Mouse (Mus musculus) brain, adult 2 months (tissue): ENCODE measurements around the gene Med13.
"Not testable (repeated sequence)": the region's sequence is repeated elsewhere in the genome, so short reads cannot be mapped to it uniquely, and the experiment has no call there.

Experiments
- DNase-seq: peaks from one replicate; pipeline ENCODE4 v3.0.0; 2011; ENCODE audit warnings: low read depth, low spot score

The Med13 gene

GRCm38 (mm10) chr11:86380521-86381238 is 23.3 kb upstream of the Med13 start:
- peak; percentile 82 for DNase-seq

DNA sequence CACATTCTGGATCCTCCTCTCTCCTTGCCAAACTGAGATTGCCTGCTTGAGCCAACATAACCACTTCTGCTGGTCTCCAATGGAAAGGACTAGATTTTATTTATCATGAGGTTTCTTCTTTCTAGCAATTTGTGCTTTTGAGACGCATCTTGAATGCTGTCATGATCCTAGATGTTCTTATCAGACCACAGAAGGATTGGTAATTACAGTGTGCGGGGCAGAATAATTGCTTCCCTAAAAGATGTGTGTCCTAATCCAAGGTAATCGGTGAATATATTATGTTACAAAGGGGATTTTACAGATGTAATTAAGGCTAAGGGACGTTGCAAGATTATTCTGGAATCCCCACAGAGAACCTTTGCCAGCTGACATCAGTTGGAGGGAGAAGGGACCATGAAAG is 21.6 kb upstream of the Med13 start:
- no peak for DNase-seq

GRCm38 (mm10) chr11:86377841-86378240 is 20.4 kb upstream of the Med13 start:
- DNase-seq = no peak

DNA sequence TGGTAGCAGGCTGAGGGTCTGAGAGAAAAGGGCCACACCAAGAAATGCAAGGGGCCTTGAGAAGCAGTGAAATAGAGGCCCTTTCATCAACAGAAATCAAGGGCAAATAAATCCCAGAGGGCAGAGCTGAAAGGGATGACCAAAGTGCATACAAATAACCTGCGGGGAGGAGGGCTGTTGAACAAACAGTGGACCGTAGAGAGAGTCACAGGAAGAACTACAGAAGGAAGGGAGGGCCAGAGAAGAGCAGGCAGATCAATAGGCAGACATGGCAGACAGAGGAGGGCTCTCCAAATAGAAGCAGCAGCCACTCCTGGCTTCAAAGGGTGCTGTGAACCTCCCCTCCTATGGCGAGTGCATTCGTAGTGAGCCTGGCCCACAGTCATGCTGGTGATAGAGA is 19.3 kb upstream of the Med13 start:
- no peak for DNase-seq

DNA sequence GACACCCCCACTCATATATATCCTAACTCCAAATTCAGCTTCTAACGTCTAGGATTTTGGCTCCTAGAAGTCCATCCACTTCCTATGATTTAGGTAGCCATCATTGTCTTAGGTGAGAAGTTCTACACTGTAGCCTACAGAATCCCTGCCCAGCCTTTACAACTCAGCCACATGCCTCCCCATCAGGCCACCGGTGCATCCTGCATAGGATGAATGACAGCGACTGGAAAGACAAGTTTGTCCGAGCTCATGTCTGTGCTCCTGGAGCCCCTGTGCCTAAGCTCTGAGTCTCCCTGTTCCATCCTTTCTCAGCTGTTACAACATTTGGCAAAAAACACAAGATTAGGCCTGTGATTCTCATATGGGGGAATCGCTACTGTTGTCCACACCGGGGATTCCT is 17.7 kb upstream of the Med13 start:
- DNase-seq = no peak

- DNase-seq = no peak
These were observed 13.9 kb upstream of the Med13 start for GRCm38 (mm10) chr11:86371266-86371665.

DNA sequence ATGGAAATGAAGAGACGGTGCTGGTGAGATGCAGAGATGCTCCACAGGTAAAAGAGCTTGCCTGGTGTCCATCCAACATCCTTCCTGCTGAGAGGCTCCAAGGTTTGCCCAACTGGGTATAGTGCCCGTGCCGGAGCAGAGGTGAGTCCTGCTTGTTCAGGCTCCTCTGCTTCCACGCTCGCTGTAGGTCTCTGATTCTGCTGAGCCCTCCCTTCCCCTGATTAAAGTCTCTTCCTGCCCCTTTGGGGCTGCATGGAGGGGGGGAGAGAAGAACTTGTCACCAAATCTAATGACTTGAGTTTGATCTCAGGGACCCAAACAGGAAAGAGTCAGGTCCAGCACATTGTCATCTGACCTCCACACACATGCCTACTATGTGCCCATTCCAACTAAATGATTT is 12.5 kb upstream of the Med13 start:
- DNase-seq = no peak

DNA sequence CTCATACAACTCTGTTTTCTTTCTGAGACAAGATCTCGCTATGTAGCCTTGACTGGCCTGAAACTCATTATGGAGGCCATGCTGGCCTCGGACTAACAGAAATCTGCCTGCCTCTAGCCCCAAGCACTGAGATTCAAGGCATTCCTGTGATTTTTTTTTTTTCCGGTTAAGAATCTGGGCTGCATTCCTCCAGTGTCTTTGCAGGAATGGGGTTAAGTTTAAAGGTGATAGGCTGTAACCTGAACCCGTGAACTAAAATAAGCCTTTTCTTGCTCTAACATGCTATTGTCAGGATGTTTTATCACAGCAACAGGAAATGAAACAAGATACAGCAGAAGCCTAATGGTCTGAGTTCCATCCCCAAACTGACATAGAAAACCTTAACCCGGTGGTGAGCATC is 11.6 kb upstream of the Med13 start:
- no peak for DNase-seq

DNA sequence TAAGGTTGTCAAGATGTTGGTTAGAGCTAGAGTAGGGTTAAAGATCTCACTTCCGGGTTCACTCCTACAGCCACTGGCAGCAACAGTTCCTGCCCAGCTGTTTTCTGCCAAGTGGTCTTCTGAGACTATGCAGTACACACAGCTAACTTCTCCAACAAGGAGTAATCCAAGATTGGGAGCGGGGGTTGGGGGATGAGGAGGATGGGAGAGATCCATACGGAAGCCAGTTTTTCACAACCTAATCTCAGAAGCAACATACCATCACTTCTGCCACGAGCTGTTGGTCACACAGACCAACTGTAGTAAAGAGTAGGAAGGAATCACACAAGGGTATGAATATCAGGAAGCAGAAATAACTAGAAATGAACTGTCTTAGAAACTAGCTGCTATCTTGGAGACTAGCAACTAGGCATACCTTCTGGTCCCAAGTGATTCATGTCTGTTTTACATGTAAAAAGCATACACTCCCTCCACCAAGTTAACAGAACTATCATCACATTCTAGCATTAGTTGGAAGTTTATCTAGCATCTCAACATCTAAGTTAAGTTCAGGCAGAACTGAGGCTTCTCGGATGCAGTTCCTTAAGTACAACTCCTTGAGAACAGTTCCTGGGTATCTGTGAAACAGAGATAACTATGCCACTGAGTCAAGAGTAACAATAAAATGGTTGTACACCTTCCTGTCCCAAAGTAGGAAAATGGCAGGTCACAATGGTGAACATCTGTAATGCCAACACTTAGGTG is 7.5 kb upstream of the Med13 start:
- DNase-seq = no peak

GRCm38 (mm10) chr11:86357984-86358528 is 654 bp upstream of the Med13 start:
- peak; percentile 99 for DNase-seq

GRCm38 (mm10) chr11:86356007-86356853 is 1.2 kb downstream of the Med13 start:
- peak; percentile 34 for DNase-seq

GRCm38 (mm10) chr11:86353586-86353985 is 3.8 kb downstream of the Med13 start:
- DNase-seq = no peak

- DNase-seq = peak; percentile 52
These were observed 5.6 kb downstream of the Med13 start for GRCm38 (mm10) chr11:86351766-86352315.

GRCm38 (mm10) chr11:86350636-86351138 is 6.7 kb downstream of the Med13 start:
- DNase-seq = no peak

- no peak for DNase-seq
These were observed 8.1 kb downstream of the Med13 start for GRCm38 (mm10) chr11:86349325-86349724.

- DNase-seq = no peak
These were observed 8.5 kb downstream of the Med13 start for GRCm38 (mm10) chr11:86348872-86349271.

DNA sequence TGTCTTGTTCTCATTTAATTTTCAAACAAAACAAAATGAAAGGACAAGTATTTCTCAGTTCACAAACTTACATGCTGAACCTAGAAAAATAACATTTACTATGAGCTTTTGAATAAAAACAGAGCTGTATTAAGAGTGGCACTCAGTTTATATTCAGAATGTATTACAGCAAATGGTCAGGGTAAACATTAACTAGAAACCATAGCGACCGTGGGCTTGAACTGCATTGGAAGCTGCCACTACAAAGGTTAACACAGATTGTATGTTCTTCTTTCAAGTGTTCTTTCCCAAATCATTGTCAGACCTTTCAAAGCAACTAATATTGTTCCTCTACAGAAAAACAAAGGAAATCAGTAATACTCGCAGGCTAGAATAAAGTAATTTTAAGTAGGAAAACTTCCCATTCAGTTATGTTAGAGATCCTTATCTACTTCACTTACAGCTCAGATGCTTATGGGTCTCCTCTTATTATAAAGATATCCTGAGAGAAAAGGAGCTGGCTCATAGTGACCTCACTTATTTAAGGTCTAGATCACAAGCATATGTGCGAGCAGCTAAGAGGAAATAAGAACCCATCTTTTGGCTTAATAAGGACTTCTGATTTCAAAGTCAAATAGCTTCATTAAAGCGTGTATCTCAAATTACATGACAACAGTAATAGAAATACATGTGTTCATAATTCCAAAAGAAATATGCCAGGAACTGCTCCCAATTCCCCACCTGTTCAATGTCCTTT is 9.8 kb downstream of the Med13 start:
- DNase-seq = no peak

GRCm38 (mm10) chr11:86346525-86346924 is 10.9 kb downstream of the Med13 start:
- DNase-seq = no peak

DNA sequence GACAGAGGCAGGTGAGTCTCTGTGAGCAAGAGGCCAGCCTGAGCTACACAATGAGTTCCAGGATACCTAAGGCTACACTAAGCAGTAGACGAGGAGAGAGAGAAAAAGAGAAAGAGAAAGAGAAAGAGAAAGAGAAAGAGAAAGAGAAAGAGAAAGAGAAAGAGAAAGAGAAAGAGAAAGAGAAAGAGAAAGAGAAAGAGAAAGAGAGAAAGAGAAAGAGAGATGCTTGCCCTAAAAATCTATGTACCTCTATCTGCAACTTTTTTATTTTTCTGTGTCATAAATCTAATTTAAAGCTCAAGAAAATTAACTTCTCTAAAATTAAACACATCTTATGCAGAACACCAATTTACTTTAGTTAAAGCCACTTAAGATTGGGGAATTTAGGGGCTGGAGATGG is 12.5 kb downstream of the Med13 start:
- DNase-seq = not testable (repeated sequence)

GRCm38 (mm10) chr11:86324251-86324650 is 33.2 kb downstream of the Med13 start:
- no peak for DNase-seq

DNA sequence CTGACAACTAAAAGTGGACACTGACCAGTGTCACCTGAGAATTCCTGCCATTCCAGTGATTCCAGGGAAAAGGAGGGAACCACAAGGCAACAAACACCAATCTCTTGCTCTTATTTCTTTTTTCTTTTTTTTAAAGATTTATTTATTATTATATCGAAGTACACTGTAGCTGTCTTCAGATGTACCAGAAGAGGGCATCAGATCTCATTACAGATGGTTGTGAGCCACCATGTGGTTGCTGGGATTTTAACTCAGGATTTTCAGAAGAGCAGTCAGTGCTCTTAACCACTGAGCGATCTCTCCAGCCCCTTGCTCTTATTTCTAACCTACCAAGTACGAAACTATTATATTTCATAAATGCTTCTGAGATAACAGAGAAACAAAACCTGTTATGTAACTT is 42.4 kb downstream of the Med13 start:
- DNase-seq = not testable (repeated sequence)
